Mouse (Mus musculus): Measurements from ENCODE around the gene Rsf1. TPM values are rescaled to one million over a fixed set of nuclear protein-coding genes. Genes with fewer than 3 reads are reported as not detected.

The Rsf1 gene
- total and polyA plus RNA-seq, 3 experiments: 14.2 to 58.5 (median 33.4) TPM

DNA sequence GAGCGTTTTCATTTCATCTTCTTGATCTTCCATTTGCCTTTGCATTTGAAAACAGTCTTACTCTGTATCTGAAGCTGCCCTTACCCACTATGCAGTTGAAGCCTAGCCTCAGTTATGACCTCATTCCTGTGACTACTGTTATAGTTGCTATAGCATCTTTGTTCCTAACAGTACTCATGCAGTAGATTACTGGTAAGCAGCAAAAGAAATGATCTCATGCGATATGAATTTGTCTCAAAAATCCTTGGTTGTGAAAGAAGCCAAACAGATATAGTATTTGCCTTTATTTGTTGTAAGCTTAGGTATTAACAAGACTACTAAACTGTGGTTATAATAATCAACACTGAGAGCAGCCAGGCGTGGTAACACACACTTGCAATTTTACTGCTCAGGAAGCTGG lies 65.4 kb downstream of the Rsf1 start:
- Histone ChIP-seq H3K36me3 (replicated peaks) (peaks cover 28% of the 10 kb centered on the region), H3K27me3 (ENCODE audit: insufficient read depth, low read length) (no peaks in the 10 kb centered on the region), H3K9me3 (replicated peaks) (no peaks in the 10 kb centered on the region), H3K4me1 (ENCODE audit: insufficient read depth, low read depth, low read length) (peaks cover 2% of the 10 kb centered on the region; the same call in 1 of the 2 replicates), H3K4me3 (ENCODE audit: low read depth, low read length) (no peak overlapping the region)
- ATAC-seq (ENCODE audit: extremely low read depth, insufficient number of reproducible peaks, low FRiP score, poor library complexity, severe bottlenecking) (no peak), DNase-seq (ENCODE audit: low spot score) (no peak)
- no peak for TF ChIP-seq TAL1 (conservative IDR thresholded peaks at IDR 0.05; ENCODE audit: low read depth, low read length)
- no peak for TF ChIP-seq GATA2 (IDR thresholded peaks at IDR 0.05; ENCODE audit: borderline replicate concordance, low read depth, low read length)
- TF ChIP-seq GATA1 (IDR thresholded peaks at IDR 0.05; ENCODE audit: borderline replicate concordance, low read length): no peak
- no peak for TF ChIP-seq CTCF (IDR thresholded peaks at IDR 0.05; ENCODE audit: low read depth, low read length)
- no peak for TF ChIP-seq POLR2AphosphoS5 (IDR thresholded peaks at IDR 0.05; ENCODE audit: insufficient replicate concordance, low read depth, low read length)

GRCm38 (mm10) chr7:97647656-97648055 lies 68.0 kb downstream of the Rsf1 start:
- H3K9me3 ChIP-seq (replicated peaks): no peaks in the 10 kb centered on the region
- peaks cover 2% of the 10 kb centered on the region; the same call in 1 of the 2 replicates for H3K4me1 ChIP-seq (ENCODE audit: insufficient read depth, low read depth, low read length)
- TF ChIP-seq GATA1 (IDR thresholded peaks at IDR 0.05; ENCODE audit: borderline replicate concordance, low read length) (no peak), POLR2AphosphoS5 (IDR thresholded peaks at IDR 0.05; ENCODE audit: insufficient replicate concordance, low read depth, low read length) (no peak), GATA2 (IDR thresholded peaks at IDR 0.05; ENCODE audit: borderline replicate concordance, low read depth, low read length) (no peak), TAL1 (conservative IDR thresholded peaks at IDR 0.05; ENCODE audit: low read depth, low read length) (no peak), CTCF (IDR thresholded peaks at IDR 0.05; ENCODE audit: low read depth, low read length) (no peak)
- DNase-seq (ENCODE audit: low spot score) (no peak), ATAC-seq (ENCODE audit: extremely low read depth, insufficient number of reproducible peaks, low FRiP score, poor library complexity, severe bottlenecking) (no peak)
- H3K27me3 ChIP-seq (ENCODE audit: insufficient read depth, low read length): no peaks in the 10 kb centered on the region
- H3K4me3 ChIP-seq (ENCODE audit: low read depth, low read length): no peak overlapping the region
- peaks cover 35% of the 10 kb centered on the region for H3K36me3 ChIP-seq (replicated peaks)

GRCm38 (mm10) chr7:97650729-97651128 lies 71.0 kb downstream of the Rsf1 start:
- H3K4me3 ChIP-seq (ENCODE audit: low read depth, low read length): no peak overlapping the region
- H3K27me3 ChIP-seq (ENCODE audit: insufficient read depth, low read length): no peaks in the 10 kb centered on the region
- DNase-seq (ENCODE audit: low spot score) (no peak), ATAC-seq (ENCODE audit: extremely low read depth, insufficient number of reproducible peaks, low FRiP score, poor library complexity, severe bottlenecking) (no peak)
- H3K36me3 ChIP-seq (replicated peaks): peaks cover 44% of the 10 kb centered on the region
- TF ChIP-seq TAL1 (conservative IDR thresholded peaks at IDR 0.05; ENCODE audit: low read depth, low read length) (no peak), POLR2AphosphoS5 (IDR thresholded peaks at IDR 0.05; ENCODE audit: insufficient replicate concordance, low read depth, low read length) (no peak), GATA2 (IDR thresholded peaks at IDR 0.05; ENCODE audit: borderline replicate concordance, low read depth, low read length) (no peak), GATA1 (IDR thresholded peaks at IDR 0.05; ENCODE audit: borderline replicate concordance, low read length) (no peak), CTCF (IDR thresholded peaks at IDR 0.05; ENCODE audit: low read depth, low read length) (no peak)
- H3K4me1 ChIP-seq (ENCODE audit: insufficient read depth, low read depth, low read length): no peaks in the 10 kb centered on the region
- H3K9me3 ChIP-seq (replicated peaks): no peaks in the 10 kb centered on the region

DNA sequence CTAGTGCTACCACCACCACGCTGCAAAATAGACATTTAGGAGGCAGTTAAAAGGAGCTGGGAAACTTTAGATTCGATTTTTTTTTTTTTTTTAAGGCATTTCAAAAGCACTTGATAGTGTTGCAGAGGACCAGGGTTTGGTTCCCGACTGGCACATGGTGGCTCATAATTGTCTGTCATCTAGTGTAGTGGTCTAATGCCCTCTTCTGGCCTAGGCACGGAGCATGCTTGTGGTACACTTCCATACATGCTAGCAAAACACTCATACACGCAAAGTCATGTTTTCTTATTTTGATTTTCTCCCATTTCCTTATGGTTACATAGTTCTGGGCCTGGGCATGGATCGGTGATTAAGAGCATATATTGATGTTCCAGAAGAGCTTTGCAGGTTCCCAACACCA lies 76.5 kb downstream of the Rsf1 start:
- H3K27me3 ChIP-seq (ENCODE audit: insufficient read depth, low read length): no peaks in the 10 kb centered on the region
- no peak overlapping the region for H3K4me3 ChIP-seq (ENCODE audit: low read depth, low read length)
- H3K9me3 ChIP-seq (replicated peaks): no peaks in the 10 kb centered on the region
- ATAC-seq (ENCODE audit: extremely low read depth, insufficient number of reproducible peaks, low FRiP score, poor library complexity, severe bottlenecking): no peak
- no peak for TF ChIP-seq GATA1 (IDR thresholded peaks at IDR 0.05; ENCODE audit: borderline replicate concordance, low read length)
- TF ChIP-seq TAL1 (conservative IDR thresholded peaks at IDR 0.05; ENCODE audit: low read depth, low read length): no peak
- no peak for TF ChIP-seq POLR2AphosphoS5 (IDR thresholded peaks at IDR 0.05; ENCODE audit: insufficient replicate concordance, low read depth, low read length)
- TF ChIP-seq GATA2 (IDR thresholded peaks at IDR 0.05; ENCODE audit: borderline replicate concordance, low read depth, low read length): no peak
- TF ChIP-seq CTCF (IDR thresholded peaks at IDR 0.05; ENCODE audit: low read depth, low read length): no peak
- no peak for DNase-seq (ENCODE audit: low spot score)
- peaks cover 49% of the 10 kb centered on the region for H3K36me3 ChIP-seq (replicated peaks)
- H3K4me1 ChIP-seq (ENCODE audit: insufficient read depth, low read depth, low read length): no peaks in the 10 kb centered on the region

DNA sequence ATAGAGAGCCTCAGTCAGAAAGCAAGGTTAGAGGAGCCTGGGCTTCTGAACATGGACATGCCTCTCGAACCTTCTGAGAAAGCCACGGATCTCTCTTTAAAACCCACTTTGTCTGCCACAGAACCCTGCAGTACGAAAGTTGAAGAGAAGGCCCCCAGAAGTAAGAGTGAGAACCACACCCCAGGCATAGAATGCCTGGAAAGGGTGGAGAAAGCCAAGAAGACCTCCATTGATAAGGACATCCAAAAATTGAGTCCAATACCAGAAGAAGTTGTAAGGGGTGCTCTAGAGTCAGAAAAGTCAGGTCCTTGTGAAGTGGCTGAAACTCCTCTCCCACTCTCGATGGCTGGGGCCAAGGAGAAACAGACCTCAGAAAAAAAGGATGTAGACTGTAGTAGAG lies 81.9 kb downstream of the Rsf1 start:
- no peak for DNase-seq (ENCODE audit: low spot score)
- Histone ChIP-seq H3K27me3 (ENCODE audit: insufficient read depth, low read length) (no peaks in the 10 kb centered on the region), H3K4me3 (ENCODE audit: low read depth, low read length) (no peak overlapping the region), H3K4me1 (ENCODE audit: insufficient read depth, low read depth, low read length) (no peaks in the 10 kb centered on the region), H3K9me3 (replicated peaks) (no peaks in the 10 kb centered on the region), H3K36me3 (replicated peaks) (peaks cover 55% of the 10 kb centered on the region)
- no peak for ATAC-seq (ENCODE audit: extremely low read depth, insufficient number of reproducible peaks, low FRiP score, poor library complexity, severe bottlenecking)
- no peak for TF ChIP-seq CTCF (IDR thresholded peaks at IDR 0.05; ENCODE audit: low read depth, low read length)
- TF ChIP-seq POLR2AphosphoS5 (IDR thresholded peaks at IDR 0.05; ENCODE audit: insufficient replicate concordance, low read depth, low read length): no peak
- no peak for TF ChIP-seq GATA2 (IDR thresholded peaks at IDR 0.05; ENCODE audit: borderline replicate concordance, low read depth, low read length)
- TF ChIP-seq GATA1 (IDR thresholded peaks at IDR 0.05; ENCODE audit: borderline replicate concordance, low read length): no peak
- no peak for TF ChIP-seq TAL1 (conservative IDR thresholded peaks at IDR 0.05; ENCODE audit: low read depth, low read length)

DNA sequence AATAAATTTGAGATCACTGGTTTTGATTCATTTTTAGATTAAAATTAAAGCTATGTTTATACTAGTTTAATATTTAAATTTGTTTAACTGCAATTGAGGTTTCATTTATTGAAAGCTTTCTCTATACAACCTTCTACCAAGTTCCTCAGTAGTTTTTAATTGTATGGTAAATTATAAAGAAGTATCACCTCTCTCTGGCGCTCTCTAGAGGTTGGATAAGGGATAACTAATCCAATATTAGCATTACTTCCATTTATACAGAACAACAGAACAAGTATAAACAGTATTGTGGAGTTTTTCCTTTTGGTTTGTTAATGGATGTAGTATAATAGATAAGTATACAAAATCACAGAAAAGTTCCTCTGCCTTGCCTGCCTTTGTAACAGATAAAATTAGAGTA lies 99.5 kb downstream of the Rsf1 start:
- DNase-seq (ENCODE audit: low spot score): no peak
- no peak overlapping the region for H3K4me3 ChIP-seq (ENCODE audit: low read depth, low read length)
- TF ChIP-seq TAL1 (conservative IDR thresholded peaks at IDR 0.05; ENCODE audit: low read depth, low read length): no peak
- no peaks in the 10 kb centered on the region for H3K4me1 ChIP-seq (ENCODE audit: insufficient read depth, low read depth, low read length)
- H3K9me3 ChIP-seq (replicated peaks): no peaks in the 10 kb centered on the region
- H3K36me3 ChIP-seq (replicated peaks): peaks cover 65% of the 10 kb centered on the region
- no peak for ATAC-seq (ENCODE audit: extremely low read depth, insufficient number of reproducible peaks, low FRiP score, poor library complexity, severe bottlenecking)
- H3K27me3 ChIP-seq (ENCODE audit: insufficient read depth, low read length): no peaks in the 10 kb centered on the region

DNA sequence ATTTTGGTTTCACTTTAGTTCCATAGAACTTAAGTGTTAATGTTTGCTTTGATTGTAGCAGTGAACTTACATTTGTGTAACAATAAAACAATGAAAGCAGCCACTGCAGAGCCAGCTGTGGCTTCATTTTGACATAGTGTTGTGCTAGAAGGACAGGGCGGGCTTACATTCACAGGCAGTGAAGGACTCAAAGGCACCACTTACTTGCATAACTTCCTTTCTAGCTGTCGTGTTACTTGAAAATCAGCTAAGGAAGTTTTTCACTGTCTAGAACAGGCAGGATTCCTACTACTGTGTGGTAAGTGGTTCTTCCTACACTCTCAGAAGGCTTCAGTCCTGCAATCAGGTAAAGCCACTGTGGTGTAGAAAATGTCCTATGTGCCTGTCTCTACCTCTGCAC lies 108.1 kb downstream of the Rsf1 start:
- ATAC-seq (ENCODE audit: extremely low read depth, insufficient number of reproducible peaks, low FRiP score, poor library complexity, severe bottlenecking): no peak
- Histone ChIP-seq H3K27me3 (ENCODE audit: insufficient read depth, low read length) (no peaks in the 10 kb centered on the region), H3K9me3 (replicated peaks) (no peaks in the 10 kb centered on the region), H3K36me3 (replicated peaks) (peaks cover 48% of the 10 kb centered on the region), H3K4me1 (ENCODE audit: insufficient read depth, low read depth, low read length) (peaks cover 3% of the 10 kb centered on the region; the same call in 1 of the 2 replicates), H3K4me3 (ENCODE audit: low read depth, low read length) (no peak overlapping the region)
- DNase-seq (ENCODE audit: low spot score): no peak
- no peak for TF ChIP-seq GATA1 (IDR thresholded peaks at IDR 0.05; ENCODE audit: borderline replicate concordance, low read length)
- TF ChIP-seq TAL1 (conservative IDR thresholded peaks at IDR 0.05; ENCODE audit: low read depth, low read length): no peak
- no peak for TF ChIP-seq CTCF (IDR thresholded peaks at IDR 0.05; ENCODE audit: low read depth, low read length)
- no peak for TF ChIP-seq POLR2AphosphoS5 (IDR thresholded peaks at IDR 0.05; ENCODE audit: insufficient replicate concordance, low read depth, low read length)
